Mouse (Mus musculus): Measurements from ENCODE around the gene Mapk13. TPM values are rescaled to one million over a fixed set of nuclear protein-coding genes. Genes with fewer than 3 reads are reported as not detected.
A peak's percentile ranks its signal among the peaks of the same experiment; 100 is the strongest.
"Not testable (repeated sequence)": the region's sequence is repeated elsewhere in the genome, so short reads cannot be mapped to it uniquely, and the experiment has no call there.

Gene Mapk13
- 259 and 260 TPM in 2 replicates for polyA plus RNA-seq (2015; fragmentation: Nextera tagmentation; extraction: Ambion mirVana)

DNA sequence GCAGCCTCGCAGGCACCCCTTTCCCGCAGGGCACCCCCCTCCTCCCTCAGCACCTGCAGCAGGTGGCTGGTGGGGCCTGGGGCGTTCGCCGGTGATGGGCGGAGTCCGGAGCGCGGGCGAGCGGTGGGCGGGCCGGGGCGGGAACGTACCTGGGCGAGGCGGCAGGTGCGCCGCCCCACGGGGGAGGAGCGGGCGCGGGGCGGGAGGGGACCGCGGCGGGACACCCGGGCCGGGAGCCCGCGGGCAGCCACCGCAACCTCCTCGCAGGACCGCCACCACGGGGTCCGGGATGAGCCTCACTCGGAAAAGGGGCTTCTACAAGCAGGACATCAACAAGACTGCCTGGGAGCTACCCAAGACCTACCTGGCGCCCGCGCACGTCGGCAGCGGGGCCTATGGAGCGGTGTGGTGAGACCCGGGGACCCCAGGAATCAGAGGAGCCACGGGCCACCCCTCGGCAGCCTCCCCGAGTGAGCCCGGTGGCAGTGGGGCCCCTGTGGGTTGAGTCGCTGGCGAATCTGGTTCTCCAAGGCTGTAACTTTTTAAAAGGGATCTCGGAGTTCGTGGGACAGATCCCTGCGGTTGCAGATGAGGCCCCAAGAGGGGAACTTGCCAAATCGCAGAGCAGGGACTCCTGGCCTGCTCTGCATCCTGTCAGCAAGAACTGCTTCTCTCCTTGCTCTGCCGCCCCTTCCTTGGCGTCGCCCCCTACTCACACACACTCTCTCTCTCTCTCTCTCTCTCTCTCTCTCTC is at the start of gene Mapk13:
Gene Mapk13 (plus strand): TSS at position 177 of the 754 bp plus-strand sequence.
- H3K27me3 ChIP-seq (replicated peaks; ENCODE audit: control insufficient read depth, insufficient read depth, low read length) = no peaks in the 10 kb centered on the region
- H3K36me3 ChIP-seq (ENCODE audit: control insufficient read depth, insufficient read depth, low read length) = 0 out of 2 replicates have a peak, but pooled peaks cover 5% of the 10 kb centered on the region
- peaks cover 18% of the 10 kb centered on the region for H3K4me1 ChIP-seq (ENCODE audit: control insufficient read depth, insufficient read depth, low read length)
- peak within 1 kb of the TSS; percentile 86 for H3K27ac ChIP-seq (ENCODE audit: low read length)
- H3K4me3 ChIP-seq (ENCODE audit: low read length) = peak within 1 kb of the TSS; percentile 73
- 1% methylated on average over 52 of the region's 58 CpGs for WGBS
- peak within 1 kb of the TSS; percentile 90 for H3K9ac ChIP-seq (ENCODE audit: low read depth, low read length)
- H3K9me3 ChIP-seq (ENCODE audit: control insufficient read depth, low read length) = no peaks in the 10 kb centered on the region
- peak within 1 kb of the TSS; percentile 88 for H3K4me2 ChIP-seq (ENCODE audit: low read depth, low read length)
- peak; percentile 67 for ATAC-seq

DNA sequence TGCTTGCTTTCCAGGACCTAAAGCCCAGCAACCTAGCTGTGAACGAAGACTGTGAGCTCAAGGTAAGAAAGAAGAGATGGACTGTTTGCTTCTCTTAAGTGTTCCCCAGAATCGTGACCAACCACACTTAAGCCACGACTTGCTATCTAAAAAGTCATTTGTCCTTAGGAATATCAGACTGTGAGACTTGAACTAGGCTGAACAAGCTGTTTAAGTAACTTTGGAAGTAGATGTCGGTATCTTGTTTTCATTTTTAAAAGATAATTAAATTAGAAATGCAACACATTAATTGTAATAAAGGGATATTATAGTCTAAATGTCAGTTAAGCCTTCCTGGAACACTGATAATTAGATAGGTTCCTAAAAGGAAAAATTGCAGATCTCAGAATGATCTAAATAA is 43.3 kb upstream of the Mapk13 start, which contains the start of gene AC170998.1:
Gene AC170998.1 (plus strand): TSS at position 301 of the 400 bp plus-strand sequence.
- Histone ChIP-seq H3K4me2 (ENCODE audit: low read depth, low read length) (no peak within 1 kb of the TSS), H3K27me3 (replicated peaks; ENCODE audit: control insufficient read depth, insufficient read depth, low read length) (no peaks in the 10 kb centered on the region), H3K4me3 (ENCODE audit: low read length) (no peak within 1 kb of the TSS), H3K9ac (ENCODE audit: low read depth, low read length) (no peak within 1 kb of the TSS), H3K9me3 (ENCODE audit: control insufficient read depth, low read length) (no peaks in the 10 kb centered on the region), H3K27ac (ENCODE audit: low read length) (no peak within 1 kb of the TSS), H3K36me3 (ENCODE audit: control insufficient read depth, insufficient read depth, low read length) (peaks cover 30% of the 10 kb centered on the region), H3K4me1 (ENCODE audit: control insufficient read depth, insufficient read depth, low read length) (peaks cover 2% of the 10 kb centered on the region; the same call in 1 of the 2 replicates)
- no peak for ATAC-seq
- 91% methylated on average over 4 of the region's 4 CpGs for whole genome bisulfite sequencing

DNA sequence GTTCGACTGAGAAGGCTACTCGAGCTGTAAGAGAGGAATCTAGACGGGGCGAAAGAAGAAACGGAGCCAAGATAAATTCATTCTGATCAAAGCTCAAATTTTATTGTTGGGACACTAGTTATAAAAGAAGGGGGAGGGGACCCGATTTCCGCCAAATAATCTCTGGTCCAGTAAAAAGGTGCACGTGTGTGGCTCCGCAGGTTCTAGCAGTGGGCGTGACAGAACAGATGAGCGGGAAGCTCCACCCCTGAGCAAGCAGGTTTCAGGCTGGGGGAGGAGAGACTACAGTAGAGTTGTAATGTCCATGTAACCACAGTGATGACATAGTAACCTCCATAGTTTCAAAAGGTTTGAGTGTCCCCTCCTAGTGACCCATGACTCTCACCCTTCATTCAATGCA is 41.6 kb upstream of the Mapk13 start:
- not testable (repeated sequence) for H3K4me1 ChIP-seq (ENCODE audit: control insufficient read depth, insufficient read depth, low read length); H3K27me3 ChIP-seq (replicated peaks; ENCODE audit: control insufficient read depth, insufficient read depth, low read length); H3K4me2 ChIP-seq (ENCODE audit: low read depth, low read length); ATAC-seq; H3K9me3 ChIP-seq (ENCODE audit: control insufficient read depth, low read length); H3K27ac ChIP-seq (ENCODE audit: low read length); H3K4me3 ChIP-seq (ENCODE audit: low read length); H3K9ac ChIP-seq (ENCODE audit: low read depth, low read length)
- 70% methylated on average over 11 of the region's 11 CpGs for WGBS
- H3K36me3 ChIP-seq (ENCODE audit: control insufficient read depth, insufficient read depth, low read length) = peaks cover 33% of the 10 kb centered on the region

DNA sequence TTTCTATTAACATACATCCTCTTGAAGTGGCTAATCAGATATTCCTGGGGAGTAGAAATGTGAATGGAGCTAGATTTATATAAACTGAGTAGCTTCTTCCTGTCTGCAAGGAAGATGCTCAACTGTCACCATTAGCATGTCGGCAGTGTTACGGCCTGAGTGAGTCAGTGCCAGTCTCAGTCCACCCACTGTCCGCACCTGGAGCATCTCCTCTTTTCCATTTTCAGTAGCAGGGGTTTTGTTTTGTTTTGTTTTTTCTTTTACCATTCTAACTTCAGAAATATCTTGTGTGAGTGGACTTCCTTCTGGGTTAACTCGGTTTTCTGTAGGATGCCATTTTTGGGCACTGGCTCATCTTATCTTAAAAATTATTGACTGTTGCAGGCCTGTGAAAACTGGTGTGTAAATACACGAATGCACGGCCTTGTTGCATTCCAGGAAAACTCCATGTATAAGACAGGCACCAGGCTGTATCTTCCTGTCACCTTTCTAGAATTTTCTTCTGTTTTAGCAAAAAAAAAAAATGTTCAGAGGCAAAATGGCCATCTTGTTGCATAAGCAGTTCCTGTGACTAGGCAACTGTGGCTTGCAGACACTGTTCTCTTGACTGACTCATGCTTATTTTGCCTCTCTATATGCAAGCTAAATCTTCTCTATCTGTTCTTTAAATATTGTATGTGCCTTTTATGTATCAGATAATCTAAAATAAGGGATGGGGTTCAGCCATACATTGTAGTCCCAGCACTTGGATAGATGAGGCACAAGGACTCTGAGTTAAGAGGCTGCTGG is 33.6 kb upstream of the Mapk13 start:
- Histone ChIP-seq H3K27ac (ENCODE audit: low read length) (no peak overlapping the region), H3K27me3 (replicated peaks; ENCODE audit: control insufficient read depth, insufficient read depth, low read length) (no peaks in the 10 kb centered on the region), H3K4me2 (ENCODE audit: low read depth, low read length) (no peak overlapping the region), H3K4me1 (ENCODE audit: control insufficient read depth, insufficient read depth, low read length) (peaks cover 2% of the 10 kb centered on the region; the same call in 1 of the 2 replicates), H3K36me3 (ENCODE audit: control insufficient read depth, insufficient read depth, low read length) (peaks cover 16% of the 10 kb centered on the region), H3K9ac (ENCODE audit: low read depth, low read length) (no peak overlapping the region), H3K4me3 (ENCODE audit: low read length) (no peak overlapping the region), H3K9me3 (ENCODE audit: control insufficient read depth, low read length) (no peaks in the 10 kb centered on the region)
- ATAC-seq = no peak
- 81% methylated on average over 6 of the region's 6 CpGs for WGBS

DNA sequence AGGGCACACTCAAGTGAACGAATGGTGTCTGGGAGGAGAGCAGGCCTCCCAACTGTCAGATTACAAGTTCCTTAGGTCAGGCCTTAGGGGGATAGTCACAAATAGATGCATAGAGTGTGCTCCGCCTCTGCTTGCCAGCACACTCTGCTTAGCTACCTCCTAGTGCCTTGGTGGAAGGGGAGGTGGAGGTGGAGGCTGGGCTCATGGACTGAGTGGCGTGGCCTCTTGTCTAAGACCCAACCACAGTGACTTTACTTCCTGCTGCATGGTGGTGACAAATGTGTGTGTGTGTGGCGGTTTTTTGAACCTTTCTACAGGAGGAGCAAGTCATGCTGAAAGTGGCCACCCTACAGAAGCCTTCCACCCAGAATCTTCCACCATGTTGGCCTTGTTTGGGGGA is 32.6 kb upstream of the Mapk13 start:
- ATAC-seq = no peak

DNA sequence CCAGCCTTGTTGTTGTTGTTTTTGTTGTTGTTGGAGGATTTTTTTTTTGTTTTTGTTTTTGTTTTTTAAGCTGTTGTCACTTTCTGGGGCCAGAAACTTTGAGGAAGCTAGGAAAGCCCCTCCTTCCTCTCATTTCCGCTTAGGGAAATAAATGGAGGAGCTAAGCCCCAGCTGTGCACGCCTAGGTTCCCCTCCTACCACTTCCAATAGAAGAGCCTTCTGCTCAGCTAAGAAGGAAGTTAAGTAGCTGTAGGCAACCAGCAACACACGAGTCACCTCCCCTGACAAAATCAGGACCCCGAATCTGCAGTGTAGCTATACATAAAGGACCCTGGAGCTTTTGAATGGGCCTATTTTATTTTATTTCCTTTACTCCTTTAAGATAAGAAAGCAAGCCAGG is 31.1 kb upstream of the Mapk13 start:
- Histone ChIP-seq H3K9ac (ENCODE audit: low read depth, low read length) (no peak overlapping the region), H3K27me3 (replicated peaks; ENCODE audit: control insufficient read depth, insufficient read depth, low read length) (no peaks in the 10 kb centered on the region), H3K4me3 (ENCODE audit: low read length) (no peak overlapping the region), H3K4me1 (ENCODE audit: control insufficient read depth, insufficient read depth, low read length) (peaks cover 2% of the 10 kb centered on the region; the same call in 1 of the 2 replicates), H3K36me3 (ENCODE audit: control insufficient read depth, insufficient read depth, low read length) (peaks cover 17% of the 10 kb centered on the region), H3K9me3 (ENCODE audit: control insufficient read depth, low read length) (no peaks in the 10 kb centered on the region), H3K4me2 (ENCODE audit: low read depth, low read length) (no peak overlapping the region), H3K27ac (ENCODE audit: low read length) (no peak overlapping the region)
- WGBS = 82% methylated on average over 4 of the region's 4 CpGs
- no peak for ATAC-seq

More for the DNA sequence above, 32.6 kb upstream of the Mapk13 start:
- Histone ChIP-seq H3K27ac (ENCODE audit: low read length) (no peak overlapping the region), H3K4me2 (ENCODE audit: low read depth, low read length) (no peak overlapping the region), H3K4me3 (ENCODE audit: low read length) (no peak overlapping the region), H3K9ac (ENCODE audit: low read depth, low read length) (no peak overlapping the region), H3K4me1 (ENCODE audit: control insufficient read depth, insufficient read depth, low read length) (peaks cover 2% of the 10 kb centered on the region; the same call in 1 of the 2 replicates), H3K27me3 (replicated peaks; ENCODE audit: control insufficient read depth, insufficient read depth, low read length) (no peaks in the 10 kb centered on the region), H3K9me3 (ENCODE audit: control insufficient read depth, low read length) (no peaks in the 10 kb centered on the region), H3K36me3 (ENCODE audit: control insufficient read depth, insufficient read depth, low read length) (peaks cover 14% of the 10 kb centered on the region)
- 81% methylated on average over 4 of the region's 4 CpGs for WGBS

DNA sequence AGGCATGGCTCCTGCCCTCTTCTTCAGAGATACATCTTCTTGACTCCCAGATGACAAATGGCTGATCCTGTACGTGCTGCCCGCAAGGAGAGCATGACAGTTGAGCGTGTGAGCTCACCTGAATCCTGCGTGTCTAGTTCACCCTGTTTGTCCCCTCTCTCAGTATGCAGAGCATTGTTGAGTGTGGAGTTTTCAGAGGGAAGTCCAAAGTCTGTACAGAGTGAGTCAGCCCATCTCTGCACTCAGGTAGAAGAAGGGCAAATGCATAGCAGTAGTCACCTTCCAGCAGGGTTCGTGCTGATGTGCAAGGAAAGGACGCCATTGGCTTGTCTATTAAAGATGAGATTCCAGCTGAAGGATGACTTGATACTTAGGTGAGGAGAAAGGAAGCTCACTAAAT is 29.9 kb upstream of the Mapk13 start:
- 81% methylated on average over 6 of the region's 6 CpGs for WGBS
- ATAC-seq = peak; percentile 76; the same call in 1 of the 2 replicates
- Histone ChIP-seq H3K27me3 (replicated peaks; ENCODE audit: control insufficient read depth, insufficient read depth, low read length) (no peaks in the 10 kb centered on the region), H3K4me3 (ENCODE audit: low read length) (no peak overlapping the region), H3K36me3 (ENCODE audit: control insufficient read depth, insufficient read depth, low read length) (peaks cover 27% of the 10 kb centered on the region), H3K9ac (ENCODE audit: low read depth, low read length) (no peak overlapping the region), H3K4me1 (ENCODE audit: control insufficient read depth, insufficient read depth, low read length) (peaks cover 2% of the 10 kb centered on the region; the same call in 1 of the 2 replicates), H3K4me2 (ENCODE audit: low read depth, low read length) (no peak overlapping the region), H3K27ac (ENCODE audit: low read length) (no peak overlapping the region), H3K9me3 (ENCODE audit: control insufficient read depth, low read length) (no peaks in the 10 kb centered on the region)

DNA sequence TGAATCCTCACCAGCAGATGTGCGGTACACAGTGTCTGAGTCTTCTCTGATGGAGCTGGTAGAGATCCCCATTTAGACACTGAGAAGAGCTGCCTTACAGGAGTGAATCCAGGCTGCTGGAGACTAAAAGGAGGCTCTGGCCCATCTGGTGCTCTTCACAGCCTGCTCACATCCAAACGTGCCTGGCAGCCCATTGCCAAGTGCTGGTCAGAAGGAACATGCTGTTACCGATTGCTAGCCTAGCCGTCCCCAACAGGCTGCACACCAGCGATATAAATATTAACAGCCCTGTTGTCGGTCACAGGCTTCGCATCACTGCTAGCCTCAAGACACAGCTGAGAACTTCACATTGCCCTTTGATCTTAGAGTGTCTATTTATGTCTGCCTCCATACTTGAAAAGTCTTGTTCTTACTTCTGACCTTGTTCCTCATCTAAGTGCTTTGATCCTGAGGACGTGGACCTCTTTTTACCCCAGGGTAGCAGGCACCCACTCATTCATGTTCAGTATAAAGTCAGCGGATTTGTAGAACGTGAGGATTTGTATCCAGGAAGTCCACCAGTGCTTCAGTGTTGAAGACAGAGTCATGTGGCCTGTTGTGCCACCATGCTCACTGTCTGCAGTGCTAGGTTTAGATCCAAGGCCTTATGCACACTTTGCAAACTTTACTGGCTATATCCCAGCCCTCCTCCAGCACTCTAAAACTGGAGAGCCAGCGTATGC is 25.8 kb upstream of the Mapk13 start:
- H3K36me3 ChIP-seq (ENCODE audit: control insufficient read depth, insufficient read depth, low read length) = peaks cover 34% of the 10 kb centered on the region
- ATAC-seq = no peak
- WGBS = 94% methylated on average over 11 of the region's 11 CpGs

DNA sequence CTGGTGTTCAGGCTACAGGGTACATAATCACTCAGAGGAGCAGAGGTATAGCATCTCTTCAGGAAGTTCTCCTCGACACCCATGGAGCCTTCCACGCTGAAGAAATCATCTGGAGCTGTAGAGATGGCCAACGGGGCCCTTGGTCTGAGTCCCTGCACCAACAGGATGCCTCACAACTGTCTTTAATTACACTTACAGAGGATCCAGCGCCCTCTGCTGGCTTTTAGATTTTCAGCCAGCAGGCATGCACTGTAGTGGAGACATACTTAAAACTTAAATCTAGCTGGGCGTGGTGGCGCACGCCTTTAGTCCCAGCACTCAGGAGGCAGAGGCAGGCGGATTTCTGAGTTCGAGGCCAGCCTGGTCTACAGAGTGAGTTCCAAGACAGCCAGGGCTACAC is 25.2 kb upstream of the Mapk13 start:
- no peak overlapping the region for H3K27ac ChIP-seq (ENCODE audit: low read length)

More for the DNA sequence above, 25.8 kb upstream of the Mapk13 start:
- H3K4me3 ChIP-seq (ENCODE audit: low read length) = no peak overlapping the region
- H3K27me3 ChIP-seq (replicated peaks; ENCODE audit: control insufficient read depth, insufficient read depth, low read length) = no peaks in the 10 kb centered on the region
- H3K4me2 ChIP-seq (ENCODE audit: low read depth, low read length) = no peak overlapping the region
- H3K9me3 ChIP-seq (ENCODE audit: control insufficient read depth, low read length) = no peaks in the 10 kb centered on the region
- H3K4me1 ChIP-seq (ENCODE audit: control insufficient read depth, insufficient read depth, low read length) = peaks cover 2% of the 10 kb centered on the region; the same call in 1 of the 2 replicates
- H3K9ac ChIP-seq (ENCODE audit: low read depth, low read length) = no peak overlapping the region
- no peak overlapping the region for H3K27ac ChIP-seq (ENCODE audit: low read length)

More for the DNA sequence above, 25.2 kb upstream of the Mapk13 start:
- H3K9me3 ChIP-seq (ENCODE audit: control insufficient read depth, low read length) = no peaks in the 10 kb centered on the region
- 93% methylated on average over 9 of the region's 9 CpGs for WGBS
- no peak for ATAC-seq
- no peak overlapping the region for H3K4me2 ChIP-seq (ENCODE audit: low read depth, low read length)
- H3K36me3 ChIP-seq (ENCODE audit: control insufficient read depth, insufficient read depth, low read length) = peaks cover 34% of the 10 kb centered on the region
- no peaks in the 10 kb centered on the region for H3K27me3 ChIP-seq (replicated peaks; ENCODE audit: control insufficient read depth, insufficient read depth, low read length)
- H3K4me1 ChIP-seq (ENCODE audit: control insufficient read depth, insufficient read depth, low read length) = no peaks in the 10 kb centered on the region; the same call in 1 of the 2 replicates
- H3K4me3 ChIP-seq (ENCODE audit: low read length) = no peak overlapping the region
- H3K9ac ChIP-seq (ENCODE audit: low read depth, low read length) = no peak overlapping the region
